Mouse (Mus musculus) kidney, adult 2 months (tissue): ENCODE results near the gene Faxc.

Source experiments
- CTCF ChIP-seq: fragments of 200-500 bp; conservative IDR thresholded peaks from 2 replicates; pipeline ENCODE4 v1.5.1; 2011; ENCODE audit warnings: low read depth, mild to moderate bottlenecking, control low read depth, low read length, moderate library complexity, mixed read lengths; ENCODE audit not compliant: insufficient read depth, insufficient read length
- POLR2A ChIP-seq: fragments of 200-500 bp; IDR thresholded peaks from one replicate; pipeline ENCODE4 v1.6.1; 2011; ENCODE audit warnings: low read depth, low read length, control low read depth

DNA sequence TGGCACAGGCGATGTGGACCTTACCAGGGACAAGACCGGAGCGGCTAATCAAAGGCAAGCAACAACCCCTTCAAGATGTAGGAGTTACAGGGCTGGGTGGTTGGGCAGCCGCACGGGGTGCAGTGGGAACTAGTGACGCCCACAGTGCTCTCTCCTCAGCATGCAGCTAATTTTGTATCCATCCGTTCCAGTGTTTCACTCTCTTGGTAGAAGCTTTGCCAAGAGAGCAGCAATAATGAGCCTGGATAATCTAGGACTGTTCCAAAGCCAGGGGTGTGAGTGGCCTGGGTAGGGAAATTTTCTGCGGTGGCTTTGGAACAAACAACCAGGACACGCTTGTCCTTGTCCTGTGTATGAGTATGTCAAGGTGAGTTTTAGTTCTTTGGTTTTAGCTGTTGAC, 51.3 kb downstream of the Faxc start:
- TF ChIP-seq CTCF (no peak), POLR2A (no peak)
